Mouse (Mus musculus) lung, postnatal 0 days (tissue): ENCODE results near the gene Dpf1. TPM values are rescaled to one million over a fixed set of nuclear protein-coding genes. Genes with fewer than 3 reads are reported as not detected.

Experiments used
- ATAC-seq: fragments of 200-750 bp; cut with Nextera tagmentation; 2 replicates; pipeline ENCODE4 v1.8.0; 2017; ENCODE audit warnings: moderate library complexity
- DNase-seq: peaks from one replicate; pipeline ENCODE4 v3.0.0-alpha.2; 2016; ENCODE audit warnings: low spot score
- H3K27ac ChIP-seq: fragments of 300-500 bp; sonication (generic); 2 replicates; pipeline ENCODE4 v1.5.1; 2014; ENCODE audit warnings: antibody characterized with exemption, mild to moderate bottlenecking, low read length, mixed read lengths
- H3K27me3 ChIP-seq: fragments of 300-500 bp; sonication (generic); replicated peaks from 2 replicates; pipeline ENCODE4 v1.6.1; 2014; ENCODE audit warnings: low read length, mixed read lengths; ENCODE audit not compliant: insufficient read depth
- H3K36me3 ChIP-seq: fragments of 300-500 bp; sonication (generic); 2 replicates; pipeline ENCODE4 v1.6.1; 2014; ENCODE audit warnings: low read length, mixed read lengths; ENCODE audit not compliant: insufficient read depth
- H3K4me1 ChIP-seq: fragments of 300-500 bp; sonication (generic); 2 replicates; pipeline ENCODE4 v1.6.1; 2014; ENCODE audit warnings: antibody characterized with exemption, low read depth, low read length, mixed read lengths; ENCODE audit not compliant: insufficient read depth
- H3K4me2 ChIP-seq: fragments of 300-500 bp; sonication (generic); replicated peaks from 2 replicates; pipeline ENCODE4 v1.6.1; 2014; ENCODE audit warnings: low read depth, mild to moderate bottlenecking, low read length, moderate library complexity, mixed read lengths
- H3K4me3 ChIP-seq: fragments of 300-500 bp; sonication (generic); 2 replicates; pipeline ENCODE4 v1.5.1; 2014; ENCODE audit warnings: low read depth, low read length
- H3K9ac ChIP-seq: fragments of 300-500 bp; sonication (generic); replicated peaks from 2 replicates; pipeline ENCODE4 v1.6.1; 2014; ENCODE audit warnings: low read depth, mild to moderate bottlenecking
- H3K9me3 ChIP-seq: fragments of 300-500 bp; sonication (generic); 2 replicates; pipeline ENCODE4 v1.6.1; 2016; ENCODE audit warnings: low read length, mixed read lengths
- CTCF ChIP-seq: IDR thresholded peaks from 2 replicates; pipeline ENCODE4 v1.5.1; 2016; ENCODE audit warnings: antibody characterized with exemption, mild to moderate bottlenecking
- EP300 ChIP-seq: IDR thresholded peaks from 2 replicates; pipeline ENCODE4 v1.6.1; 2016; ENCODE audit warnings: antibody characterized with exemption, mild to moderate bottlenecking, control low read depth
- WGBS: fragments of 180-500 bp; shearing (Covaris S2); extraction: QIAGEN DNeasy Blood & Tissue Kit; methylation state at CpG from one replicate; pipeline ENCODE4 v1.1.7; 2014; 5-methylcytosine and 5-hydroxymethylcytosine counted together
- polyA plus RNA-seq: library from polyadenylated mRNA; unstranded; fragments of >200 nt; fragmentation: Nextera tagmentation; extraction: Ambion mirVana; gene quantifications from 2 replicates; pipeline ENCODE4 v1.2.1, GENCODE M21; 2015

The Dpf1 gene
- polyA plus RNA-seq, 1 experiment from 2014 or later: 2.0 TPM

DNA sequence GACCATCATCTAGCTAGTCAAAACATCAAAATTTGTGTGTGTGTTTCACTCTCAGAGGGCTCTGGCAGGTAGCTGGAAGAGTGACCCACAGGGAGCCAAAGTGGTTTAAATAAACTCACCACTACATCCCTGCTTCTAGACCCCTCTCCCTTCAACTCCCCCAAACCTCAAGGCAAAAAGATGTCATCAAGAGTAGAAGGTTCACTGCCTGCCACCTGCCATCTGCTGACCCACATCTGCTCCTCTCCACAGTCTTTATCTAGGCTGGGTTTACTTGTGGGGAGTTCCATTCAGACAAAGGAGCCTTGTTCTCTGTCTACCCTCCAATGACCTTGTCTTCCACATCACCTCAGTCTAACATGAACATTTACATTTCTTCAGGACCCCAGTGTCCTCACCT, 24.5 kb upstream of the Dpf1 start:
- no peak for ATAC-seq
- no peaks in the 10 kb centered on the region for H3K9me3 ChIP-seq
- no peak overlapping the region for H3K9ac ChIP-seq
- DNase-seq: no peak
- H3K4me2 ChIP-seq: peak overlapping the region; percentile 87; the same call in 1 of the 2 replicates
- H3K36me3 ChIP-seq: no peaks in the 10 kb centered on the region
- H3K27me3 ChIP-seq: no peaks in the 10 kb centered on the region
- no peak overlapping the region for H3K27ac ChIP-seq
- no peak for TF ChIP-seq CTCF
- no peak for TF ChIP-seq EP300
- peaks cover 5% of the 10 kb centered on the region; the same call in 1 of the 2 replicates for H3K4me1 ChIP-seq
- H3K4me3 ChIP-seq: no peak overlapping the region

DNA sequence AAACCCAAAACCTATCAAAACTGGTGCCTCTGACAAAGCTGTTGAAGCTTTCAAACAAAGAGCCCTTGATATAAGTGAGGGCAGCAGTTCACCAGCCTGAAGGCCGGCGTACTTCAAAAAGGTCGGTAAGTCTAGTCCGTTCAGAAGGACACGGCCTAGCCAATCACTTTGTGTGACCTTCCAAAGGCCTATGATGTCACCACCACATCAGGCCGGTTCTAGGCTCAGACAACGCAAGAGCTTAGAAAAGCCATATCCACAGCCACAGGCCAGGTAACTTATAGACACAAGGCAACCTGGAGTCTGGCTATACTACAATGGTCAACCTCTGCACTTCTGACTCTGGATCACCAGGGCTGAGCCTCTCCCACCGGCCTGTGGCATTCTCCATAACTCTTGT, 23.8 kb upstream of the Dpf1 start:
- Histone ChIP-seq H3K4me1 (peaks cover 5% of the 10 kb centered on the region; the same call in 1 of the 2 replicates), H3K9ac (no peak overlapping the region), H3K27ac (peak overlapping the region; percentile 22; the same call in 1 of the 2 replicates), H3K9me3 (no peaks in the 10 kb centered on the region), H3K27me3 (no peaks in the 10 kb centered on the region), H3K36me3 (no peaks in the 10 kb centered on the region), H3K4me2 (peak overlapping the region; percentile 87), H3K4me3 (0 out of 2 replicates have a peak overlapping the region, but pooled peaks have one; percentile 59)
- no peak for ATAC-seq
- DNase-seq: no peak
- TF ChIP-seq CTCF (no peak), EP300 (no peak)
- WGBS: 53% methylated on average over 8 of the region's 8 CpGs

DNA sequence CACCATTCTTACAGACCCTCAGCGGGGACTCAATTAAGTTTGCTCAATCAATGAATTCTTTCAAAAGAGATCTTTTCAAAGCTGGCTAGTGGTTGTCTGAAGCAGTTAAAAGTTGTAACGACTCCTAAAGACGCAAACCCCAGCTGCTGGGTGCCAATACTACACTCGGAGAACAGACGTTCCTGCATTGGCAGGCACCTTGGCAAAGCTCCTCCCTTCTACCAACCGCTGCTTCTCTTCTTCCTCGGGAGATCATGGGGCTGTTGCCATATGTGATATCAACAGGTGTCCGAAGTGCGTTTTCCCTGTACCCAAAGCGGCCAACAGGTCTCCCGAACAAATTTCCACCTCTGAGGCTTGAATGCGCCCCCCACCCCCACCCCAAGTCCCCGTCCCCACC, 22.9 kb upstream of the Dpf1 start:
- Histone ChIP-seq H3K4me2 (peak overlapping the region; percentile 87), H3K9me3 (no peaks in the 10 kb centered on the region), H3K36me3 (no peaks in the 10 kb centered on the region), H3K4me3 (peak overlapping the region; percentile 59), H3K4me1 (peaks cover 5% of the 10 kb centered on the region; the same call in 1 of the 2 replicates), H3K27me3 (no peaks in the 10 kb centered on the region), H3K9ac (peak overlapping the region; percentile 19; the same call in 1 of the 2 replicates), H3K27ac (peak overlapping the region; percentile 97; the same call in 1 of the 2 replicates)
- TF ChIP-seq EP300: no peak
- TF ChIP-seq CTCF: no peak
- WGBS: 15% methylated on average over 13 of the region's 13 CpGs
- ATAC-seq (no peak), DNase-seq (no peak)

DNA sequence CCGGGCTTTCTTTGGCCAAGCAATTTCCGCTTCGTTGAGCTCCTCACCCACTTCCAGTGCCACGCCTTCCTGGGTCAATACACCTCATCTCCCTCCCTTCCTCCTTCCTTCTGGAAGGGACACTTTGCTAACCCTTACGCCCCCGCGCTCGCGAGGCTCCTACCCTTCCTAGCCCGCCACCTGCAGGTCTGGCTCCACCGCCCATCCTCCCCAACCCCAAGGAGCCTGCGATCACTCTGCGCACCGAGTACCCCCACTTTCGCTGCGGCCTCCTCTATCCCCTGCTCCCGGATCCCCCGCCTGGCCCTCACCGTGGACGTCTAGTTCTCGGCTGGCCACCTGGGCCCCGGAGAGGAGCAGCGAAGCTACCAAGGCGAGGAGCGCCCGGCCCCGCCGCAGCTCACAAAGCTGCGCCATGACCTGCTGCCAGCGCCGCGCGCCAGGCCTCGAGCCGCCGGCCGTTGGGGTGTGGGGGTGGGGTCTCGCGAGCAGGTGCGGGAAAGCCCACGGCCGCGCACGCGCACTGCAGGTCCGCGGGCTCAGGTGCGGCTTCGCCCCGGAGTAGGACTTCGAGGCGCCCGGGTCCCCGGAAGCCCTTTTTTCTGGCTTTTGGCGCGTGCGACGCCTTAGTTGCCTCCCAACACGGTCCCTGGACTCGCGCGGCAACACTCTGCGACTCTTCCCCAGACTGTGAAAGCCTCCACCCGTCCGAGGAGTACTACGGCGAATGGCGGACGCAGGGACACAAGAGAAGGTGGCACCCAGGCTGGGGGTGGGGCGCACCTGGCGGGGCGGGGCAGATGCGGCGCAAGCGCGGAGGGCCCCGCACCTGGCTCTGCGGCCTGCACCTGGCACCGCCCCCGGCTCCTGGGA, 22.3 kb upstream of the Dpf1 start, which contains the start of gene Spint2:
Gene Spint2, minus strand, starts transcription at position 712 of the 873 bp plus-strand sequence.
- H3K9ac ChIP-seq: peak within 1 kb of the TSS; percentile 68
- no peaks in the 10 kb centered on the region for H3K27me3 ChIP-seq
- peak; percentile 50 for TF ChIP-seq CTCF
- no peak for TF ChIP-seq EP300
- DNase-seq: peak; percentile 89
- under 1% methylated on average over 60 of the region's 80 CpGs for WGBS
- peaks cover 5% of the 10 kb centered on the region; the same call in 1 of the 2 replicates for H3K4me1 ChIP-seq
- H3K4me3 ChIP-seq: peak within 1 kb of the TSS; percentile 59
- H3K27ac ChIP-seq: peak within 1 kb of the TSS; percentile 97
- H3K36me3 ChIP-seq: no peaks in the 10 kb centered on the region
- ATAC-seq: peak; percentile 93
- H3K4me2 ChIP-seq: peak within 1 kb of the TSS; percentile 87
- H3K9me3 ChIP-seq: no peaks in the 10 kb centered on the region

DNA sequence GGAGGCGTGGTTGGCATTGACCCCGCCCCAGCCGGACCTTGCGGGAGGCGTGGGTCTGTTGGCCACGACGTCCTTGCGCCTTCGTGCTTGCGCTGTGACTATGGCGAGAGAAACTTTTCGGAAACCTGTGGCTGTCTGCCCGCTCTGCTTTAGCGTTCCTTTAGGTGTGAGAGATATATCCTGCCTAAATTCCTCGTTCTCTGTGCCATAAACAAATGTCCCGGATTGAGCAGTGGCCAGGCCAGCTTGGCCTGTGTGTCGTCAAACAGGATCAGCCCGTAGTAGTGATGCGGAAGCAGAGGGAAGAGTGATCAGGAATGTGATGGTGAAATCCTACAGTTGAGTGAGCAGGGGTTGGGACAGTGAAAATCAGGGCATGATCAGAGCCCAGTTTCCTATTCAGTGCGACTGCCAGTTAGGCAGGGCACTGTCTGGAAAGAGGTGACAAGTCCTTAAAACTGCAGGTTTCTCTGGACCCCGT, 21.6 kb upstream of the Dpf1 start:
- no peak for TF ChIP-seq CTCF
- TF ChIP-seq EP300: peak; percentile 41; the same call in 1 of the 2 replicates
- peak overlapping the region; percentile 68; the same call in 1 of the 2 replicates for H3K9ac ChIP-seq
- peak overlapping the region; percentile 87 for H3K4me2 ChIP-seq
- no peaks in the 10 kb centered on the region for H3K36me3 ChIP-seq
- H3K27ac ChIP-seq: peak overlapping the region; percentile 97
- whole genome bisulfite sequencing: 7% methylated on average over 20 of the region's 21 CpGs
- peak overlapping the region; percentile 59 for H3K4me3 ChIP-seq
- peak; percentile 90 for DNase-seq
- H3K4me1 ChIP-seq: peaks cover 5% of the 10 kb centered on the region; the same call in 1 of the 2 replicates
- no peaks in the 10 kb centered on the region for H3K9me3 ChIP-seq
- peak; percentile 77 for ATAC-seq
- H3K27me3 ChIP-seq: no peaks in the 10 kb centered on the region

DNA sequence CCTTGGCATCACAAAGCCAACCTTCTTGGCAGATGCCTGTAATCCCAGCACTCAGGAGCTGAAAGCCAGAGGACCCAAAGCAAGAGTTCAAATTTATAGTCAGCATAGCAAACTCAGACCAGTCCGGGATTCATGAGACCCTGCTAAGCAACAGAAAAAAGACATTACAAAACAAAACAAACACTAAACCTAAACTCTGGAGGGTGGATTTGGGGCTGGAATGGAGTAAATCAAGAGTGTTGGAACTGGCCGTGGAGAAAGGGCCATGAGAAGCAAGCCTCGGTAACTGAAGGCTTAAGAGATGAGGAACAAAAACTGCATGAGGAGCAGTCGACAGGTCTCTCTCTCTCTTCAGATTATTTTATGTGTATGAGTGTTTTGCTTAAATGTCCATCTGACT, 19.9 kb upstream of the Dpf1 start:
- no peaks in the 10 kb centered on the region for H3K27me3 ChIP-seq
- H3K27ac ChIP-seq: 0 out of 2 replicates have a peak overlapping the region, but pooled peaks have one; percentile 26
- H3K4me2 ChIP-seq: no peak overlapping the region
- no peaks in the 10 kb centered on the region for H3K36me3 ChIP-seq
- ATAC-seq (no peak), DNase-seq (no peak)
- 71% methylated on average over 4 of the region's 4 CpGs for WGBS
- no peak overlapping the region for H3K9ac ChIP-seq
- peaks cover 5% of the 10 kb centered on the region; the same call in 1 of the 2 replicates for H3K4me1 ChIP-seq
- no peak overlapping the region for H3K4me3 ChIP-seq
- TF ChIP-seq CTCF (no peak), EP300 (no peak)
- no peaks in the 10 kb centered on the region for H3K9me3 ChIP-seq
